Mouse (Mus musculus) intestine, embryonic 14.5 days (tissue): ENCODE results near the gene Akt3. TPM values are rescaled to one million over a fixed set of nuclear protein-coding genes. Genes with fewer than 3 reads are reported as not detected.

Source experiments
- ATAC-seq: fragments of 200-750 bp; cut with Nextera tagmentation; replicated peaks from 2 replicates; pipeline ENCODE4 v1.8.0; 2017; ENCODE audit warnings: low read depth, moderate number of reproducible peaks, moderate TSS enrichment, moderate library complexity; ENCODE audit not compliant: low FRiP score, low TSS enrichment
- DNase-seq: peaks from one replicate; pipeline ENCODE4 v3.0.0-alpha.2; 2018; ENCODE audit warnings: low spot score
- H3K27ac ChIP-seq: fragments of 300-500 bp; sonication (generic); 2 replicates; pipeline ENCODE4 v1.5.1; 2014; ENCODE audit warnings: low read depth, mild to moderate bottlenecking, control low read depth
- H3K27me3 ChIP-seq: fragments of 300-500 bp; sonication (generic); replicated peaks from 2 replicates; pipeline ENCODE4 v1.6.1; 2014; ENCODE audit warnings: low read length, control low read depth; ENCODE audit not compliant: control insufficient read depth, insufficient read depth
- H3K36me3 ChIP-seq: fragments of 300-500 bp; sonication (generic); 2 replicates; pipeline ENCODE4 v1.6.1; 2014; ENCODE audit warnings: low read length, control low read depth; ENCODE audit not compliant: control insufficient read depth, insufficient read depth
- H3K4me1 ChIP-seq: fragments of 300-500 bp; sonication (generic); replicated peaks from 2 replicates; pipeline ENCODE4 v1.6.1; 2014; ENCODE audit warnings: low read length, control low read depth, mixed read lengths; ENCODE audit not compliant: control insufficient read depth, insufficient read depth
- H3K4me2 ChIP-seq: fragments of 300-500 bp; sonication (generic); 2 replicates; pipeline ENCODE4 v1.6.1; 2014; ENCODE audit warnings: low read length
- H3K4me3 ChIP-seq: fragments of 300-500 bp; sonication (generic); 2 replicates; pipeline ENCODE4 v1.5.1; 2014; ENCODE audit warnings: low read depth, low read length, control low read depth, mixed read lengths
- H3K9ac ChIP-seq: fragments of 300-500 bp; sonication (generic); 2 replicates; pipeline ENCODE4 v1.6.1; 2014; ENCODE audit warnings: mild to moderate bottlenecking, low read length
- H3K9me3 ChIP-seq: fragments of 300-500 bp; sonication (generic); 2 replicates; pipeline ENCODE4 v1.6.1; 2016; ENCODE audit warnings: low read length, control low read depth; ENCODE audit not compliant: control insufficient read depth
- WGBS: fragments of 180-500 bp; shearing (Covaris S2); extraction: QIAGEN DNeasy Blood & Tissue Kit; methylation state at CpG from one replicate; pipeline ENCODE4 v1.1.7; 2014; 5-methylcytosine and 5-hydroxymethylcytosine counted together
- polyA plus RNA-seq: library from polyadenylated mRNA; unstranded; fragments of >200 nt; fragmentation: Nextera tagmentation; extraction: Ambion mirVana; gene quantifications from 2 replicates; pipeline ENCODE4 v1.2.1, GENCODE M21; 2014

The Akt3 gene
- polyA plus RNA-seq, 1 experiment from 2014 or later: 6.8 TPM

GRCm38 (mm10) chr1:176991473-176991872 is 266.5 kb downstream of the Akt3 start:
- Histone ChIP-seq H3K4me2 (no peak overlapping the region), H3K27ac (no peak overlapping the region), H3K4me3 (no peak overlapping the region), H3K4me1 (peaks cover 14% of the 10 kb centered on the region), H3K9ac (no peak overlapping the region), H3K36me3 (no peaks in the 10 kb centered on the region), H3K27me3 (no peaks in the 10 kb centered on the region), H3K9me3 (no peaks in the 10 kb centered on the region)
- ATAC-seq (no peak), DNase-seq (no peak)
- 93% methylated on average over 4 of the region's 4 CpGs for WGBS

GRCm38 (mm10) chr1:176986990-176987740 is 270.8 kb downstream of the Akt3 start:
- no peak overlapping the region for H3K4me3 ChIP-seq
- H3K27ac ChIP-seq: no peak overlapping the region
- DNase-seq (no peak), ATAC-seq (no peak)
- no peaks in the 10 kb centered on the region for H3K36me3 ChIP-seq
- H3K9ac ChIP-seq: no peak overlapping the region
- H3K9me3 ChIP-seq: no peaks in the 10 kb centered on the region
- no peaks in the 10 kb centered on the region for H3K27me3 ChIP-seq
- peaks cover 22% of the 10 kb centered on the region for H3K4me1 ChIP-seq
- H3K4me2 ChIP-seq: no peak overlapping the region
- 72% methylated on average over 6 of the region's 6 CpGs for WGBS

GRCm38 (mm10) chr1:176986275-176986674 is 271.7 kb downstream of the Akt3 start:
- Histone ChIP-seq H3K9ac (no peak overlapping the region), H3K4me1 (peaks cover 22% of the 10 kb centered on the region), H3K4me2 (no peak overlapping the region), H3K27me3 (no peaks in the 10 kb centered on the region), H3K4me3 (no peak overlapping the region), H3K9me3 (no peaks in the 10 kb centered on the region), H3K27ac (no peak overlapping the region), H3K36me3 (no peaks in the 10 kb centered on the region)
- DNase-seq: no peak
- 59% methylated on average over 6 of the region's 6 CpGs for WGBS
- ATAC-seq: no peak

- H3K4me3 ChIP-seq: no peak overlapping the region
- no peaks in the 10 kb centered on the region for H3K27me3 ChIP-seq
- ATAC-seq (no peak), DNase-seq (no peak)
- H3K36me3 ChIP-seq: no peaks in the 10 kb centered on the region
- H3K4me2 ChIP-seq: no peak overlapping the region
- H3K9me3 ChIP-seq: no peaks in the 10 kb centered on the region
- H3K4me1 ChIP-seq: peaks cover 22% of the 10 kb centered on the region
- 55% methylated on average over 6 of the region's 6 CpGs for WGBS
- no peak overlapping the region for H3K27ac ChIP-seq
- no peak overlapping the region for H3K9ac ChIP-seq
Measured at GRCm38 (mm10) chr1:176985691-176986090, 272.3 kb downstream of the Akt3 start.

GRCm38 (mm10) chr1:176982671-176983070 is 275.3 kb downstream of the Akt3 start:
- Histone ChIP-seq H3K9ac (no peak overlapping the region), H3K27me3 (no peaks in the 10 kb centered on the region), H3K4me3 (no peak overlapping the region), H3K36me3 (no peaks in the 10 kb centered on the region), H3K9me3 (no peaks in the 10 kb centered on the region), H3K4me2 (no peak overlapping the region), H3K4me1 (peaks cover 17% of the 10 kb centered on the region; the same call in 1 of the 2 replicates), H3K27ac (no peak overlapping the region; the same call in 1 of the 2 replicates)
- WGBS: 52% methylated on average over 8 of the region's 8 CpGs
- DNase-seq (no peak), ATAC-seq (0 out of 2 replicates have a peak, but pooled peaks have one; percentile 32)

GRCm38 (mm10) chr1:176981511-176981910 is 276.5 kb downstream of the Akt3 start:
- Histone ChIP-seq H3K4me3 (no peak overlapping the region), H3K36me3 (no peaks in the 10 kb centered on the region), H3K4me2 (no peak overlapping the region), H3K27ac (no peak overlapping the region), H3K27me3 (no peaks in the 10 kb centered on the region), H3K9me3 (no peaks in the 10 kb centered on the region), H3K4me1 (peaks cover 13% of the 10 kb centered on the region; the same call in 1 of the 2 replicates), H3K9ac (no peak overlapping the region)
- 89% methylated on average over 2 of the region's 2 CpGs for WGBS
- DNase-seq (no peak), ATAC-seq (no peak)

GRCm38 (mm10) chr1:176980801-176981400 is 277.1 kb downstream of the Akt3 start:
- Histone ChIP-seq H3K9me3 (no peaks in the 10 kb centered on the region), H3K4me3 (no peak overlapping the region), H3K4me1 (peaks cover 9% of the 10 kb centered on the region; the same call in 1 of the 2 replicates), H3K27ac (no peak overlapping the region), H3K4me2 (no peak overlapping the region), H3K9ac (no peak overlapping the region), H3K36me3 (no peaks in the 10 kb centered on the region), H3K27me3 (no peaks in the 10 kb centered on the region)
- ATAC-seq (no peak), DNase-seq (no peak)
- WGBS: 88% methylated on average over 10 of the region's 10 CpGs

- H3K9me3 ChIP-seq: no peaks in the 10 kb centered on the region
- H3K4me3 ChIP-seq: no peak overlapping the region
- H3K4me2 ChIP-seq: no peak overlapping the region
- no peaks in the 10 kb centered on the region for H3K36me3 ChIP-seq
- DNase-seq: no peak
- H3K27ac ChIP-seq: no peak overlapping the region
- no peaks in the 10 kb centered on the region for H3K27me3 ChIP-seq
- H3K9ac ChIP-seq: no peak overlapping the region
- WGBS: 84% methylated on average over 5 of the region's 5 CpGs
- H3K4me1 ChIP-seq: peaks cover 2% of the 10 kb centered on the region; the same call in 1 of the 2 replicates
- ATAC-seq: no peak
Measured at GRCm38 (mm10) chr1:176980140-176980539, 277.9 kb downstream of the Akt3 start.

- no peak for DNase-seq
- Histone ChIP-seq H3K27me3 (no peaks in the 10 kb centered on the region), H3K4me3 (no peak overlapping the region), H3K27ac (no peak overlapping the region), H3K4me1 (no peaks in the 10 kb centered on the region; the same call in 1 of the 2 replicates), H3K36me3 (no peaks in the 10 kb centered on the region), H3K9ac (no peak overlapping the region), H3K4me2 (no peak overlapping the region), H3K9me3 (no peaks in the 10 kb centered on the region)
- ATAC-seq: no peak
Measured at GRCm38 (mm10) chr1:176979235-176979634, 278.8 kb downstream of the Akt3 start.
